Mouse (Mus musculus): Measurements from ENCODE around the gene Tigd4.

Gene Tigd4

DNA sequence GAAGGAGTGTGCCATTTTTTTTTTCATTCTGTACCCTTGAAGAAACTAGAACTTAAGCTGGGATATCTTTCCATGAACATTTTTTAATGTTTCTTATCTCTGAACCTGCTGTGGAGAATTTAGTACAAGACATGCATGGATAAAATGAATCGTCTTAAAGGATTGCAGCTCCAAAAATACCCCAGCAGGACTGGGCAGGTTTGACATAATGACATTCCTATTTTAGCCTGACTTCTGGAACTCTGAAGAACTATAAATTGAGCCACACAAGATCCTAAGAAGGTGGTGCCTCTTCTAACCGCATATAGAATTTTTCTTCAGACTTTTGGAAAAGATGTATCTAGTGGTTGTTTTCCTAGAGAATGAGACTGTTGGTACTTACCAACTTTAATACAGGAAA lies at the start of gene Tigd4:
Gene Tigd4 (plus strand): TSS at position 301 of the 400 bp plus-strand sequence.
- TF ChIP-seq GATA4 (IDR thresholded peaks at IDR 0.05; ENCODE audit: insufficient replicate concordance, low read length), result no peak

DNA sequence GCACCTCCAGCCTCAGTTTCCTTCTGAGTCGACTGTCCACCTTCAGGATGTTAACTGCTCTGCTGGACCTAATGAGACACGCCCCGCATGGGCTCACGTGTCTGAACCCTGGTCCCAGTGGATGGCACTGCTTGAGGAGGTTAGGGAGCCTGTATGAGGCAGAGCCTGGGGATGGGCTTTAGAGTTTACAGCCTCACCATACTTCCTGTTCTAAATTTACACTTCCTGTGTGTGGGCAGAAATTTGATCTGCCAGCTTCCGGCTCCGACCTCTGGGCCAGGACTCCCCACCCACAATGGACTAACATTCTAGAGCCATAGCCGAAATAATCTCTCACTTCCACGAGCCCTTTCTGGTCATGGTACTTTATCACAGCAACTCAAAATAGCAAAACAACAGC lies 46.2 kb upstream of the Tigd4 start:
- TF ChIP-seq GATA4 (IDR thresholded peaks at IDR 0.05; ENCODE audit: insufficient replicate concordance, low read length), result no peak

DNA sequence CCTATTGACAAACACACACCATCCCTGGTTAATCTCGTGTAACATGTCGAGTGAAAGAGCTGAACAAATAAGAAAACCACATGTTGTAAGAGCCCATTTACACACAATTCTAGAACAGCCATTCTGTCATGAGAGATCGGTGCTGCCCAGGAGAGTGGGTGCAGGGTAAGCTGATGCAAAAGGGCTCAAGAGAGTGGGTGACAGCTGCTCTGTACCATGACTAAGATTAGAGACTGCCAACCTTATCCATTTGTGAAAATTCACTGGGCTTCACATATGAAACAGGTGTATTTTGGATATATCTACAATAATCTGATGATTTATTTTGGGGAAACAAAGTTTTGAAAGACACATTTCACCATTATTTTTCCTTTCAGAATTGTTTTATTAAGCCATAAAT lies 37.6 kb upstream of the Tigd4 start:
- no peak for TF ChIP-seq GATA4 (IDR thresholded peaks at IDR 0.05; ENCODE audit: insufficient replicate concordance, low read length)

DNA sequence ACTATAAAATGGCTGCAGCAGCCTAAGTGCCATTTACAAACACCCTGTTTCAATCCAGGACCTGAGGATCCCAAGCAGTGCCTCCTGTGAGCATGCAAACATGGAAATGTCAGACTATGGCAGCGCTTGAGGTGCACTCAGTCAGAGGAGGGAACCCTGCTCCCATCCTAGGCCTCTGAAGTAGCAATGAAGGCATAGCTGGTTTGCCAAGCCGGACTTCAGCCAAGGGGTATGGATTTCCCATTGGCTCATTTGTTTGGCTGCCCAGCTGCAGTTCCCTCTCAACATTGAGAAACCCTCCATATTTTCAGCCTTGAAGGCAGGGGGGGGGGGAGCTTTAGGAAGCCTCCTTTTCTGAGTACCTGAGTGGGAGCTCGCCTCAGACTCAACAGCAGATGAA lies 35.1 kb upstream of the Tigd4 start:
- TF ChIP-seq GATA4 (IDR thresholded peaks at IDR 0.05; ENCODE audit: insufficient replicate concordance, low read length), result no peak

DNA sequence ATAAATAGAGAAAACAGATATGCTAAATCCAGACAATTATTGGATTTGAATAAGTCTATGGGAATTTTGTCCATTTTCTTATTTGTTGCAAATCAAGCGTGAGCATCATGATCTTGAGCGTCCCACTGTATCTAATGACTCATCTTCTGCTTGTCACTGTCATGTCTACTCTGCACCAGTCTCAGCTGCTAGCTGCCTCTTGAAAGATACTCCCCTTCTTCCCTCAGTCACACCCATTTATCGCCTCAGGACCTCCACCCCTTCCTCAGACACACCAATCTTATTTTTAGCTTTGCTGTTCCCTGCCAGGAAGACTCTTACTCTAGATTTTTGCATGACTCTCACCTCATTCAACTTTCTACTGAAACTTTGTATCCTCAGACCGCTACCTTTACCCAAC lies 30.0 kb upstream of the Tigd4 start:
- no peak for TF ChIP-seq GATA4 (IDR thresholded peaks at IDR 0.05; ENCODE audit: insufficient replicate concordance, low read length)

DNA sequence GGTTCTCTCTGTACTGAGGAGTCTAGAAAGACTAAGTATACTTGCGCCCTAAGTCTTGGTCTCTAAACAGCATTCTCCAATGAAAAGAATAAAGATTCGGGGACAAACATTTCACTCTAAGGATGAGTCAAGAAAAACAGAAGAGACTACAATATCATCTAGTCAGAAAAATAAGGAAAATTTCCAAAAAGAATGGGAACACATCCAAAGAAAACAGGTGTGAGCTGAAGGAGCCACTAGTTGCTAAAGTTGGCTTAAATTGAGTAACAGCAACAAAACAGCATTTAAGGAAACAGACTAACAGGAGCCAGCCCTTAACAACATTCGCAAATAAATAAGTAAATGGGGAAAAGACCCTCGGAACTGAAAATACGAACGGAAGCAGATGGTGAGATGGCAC lies 24.8 kb upstream of the Tigd4 start:
- TF ChIP-seq GATA4 (IDR thresholded peaks at IDR 0.05; ENCODE audit: insufficient replicate concordance, low read length), result no peak

DNA sequence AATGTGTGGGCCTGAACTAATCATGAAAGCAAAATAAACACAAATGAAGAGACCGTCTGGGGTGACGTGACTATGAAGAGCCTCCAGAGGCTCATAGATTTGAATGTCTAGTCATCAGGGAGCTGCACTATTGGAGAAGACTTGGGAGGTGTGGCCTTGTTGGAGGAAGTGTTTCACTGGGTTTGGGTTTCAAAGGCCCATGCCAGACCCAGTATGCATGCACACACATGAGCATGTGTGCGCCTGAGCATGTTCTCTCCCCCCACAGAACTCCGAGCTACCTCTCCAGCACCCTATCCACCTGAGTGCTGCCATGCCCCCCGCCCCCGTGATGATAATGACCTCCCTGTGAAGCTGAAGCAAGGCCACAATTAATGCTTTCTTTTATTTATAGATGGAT lies 23.8 kb upstream of the Tigd4 start:
- no peak for TF ChIP-seq GATA4 (IDR thresholded peaks at IDR 0.05; ENCODE audit: insufficient replicate concordance, low read length)

DNA sequence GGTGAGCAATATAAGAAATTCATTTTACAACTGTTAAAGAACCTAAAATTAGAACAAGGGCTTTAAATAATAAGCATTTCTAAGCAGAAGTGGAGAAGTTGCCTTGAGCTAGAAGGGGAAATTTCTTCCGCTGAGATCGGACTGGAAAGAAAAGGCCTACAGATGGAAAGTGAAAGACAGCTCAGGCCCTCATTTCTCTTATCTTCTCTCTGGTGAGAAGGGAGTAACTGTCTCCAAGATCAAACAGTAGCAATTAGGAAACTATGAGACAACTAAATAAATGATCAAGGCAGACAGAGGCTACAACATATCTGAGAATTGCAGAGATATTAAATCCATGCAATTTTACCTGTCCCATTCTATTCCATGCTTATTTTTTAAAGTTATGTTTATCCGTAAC lies 22.9 kb upstream of the Tigd4 start:
- no peak for TF ChIP-seq GATA4 (IDR thresholded peaks at IDR 0.05; ENCODE audit: insufficient replicate concordance, low read length)

DNA sequence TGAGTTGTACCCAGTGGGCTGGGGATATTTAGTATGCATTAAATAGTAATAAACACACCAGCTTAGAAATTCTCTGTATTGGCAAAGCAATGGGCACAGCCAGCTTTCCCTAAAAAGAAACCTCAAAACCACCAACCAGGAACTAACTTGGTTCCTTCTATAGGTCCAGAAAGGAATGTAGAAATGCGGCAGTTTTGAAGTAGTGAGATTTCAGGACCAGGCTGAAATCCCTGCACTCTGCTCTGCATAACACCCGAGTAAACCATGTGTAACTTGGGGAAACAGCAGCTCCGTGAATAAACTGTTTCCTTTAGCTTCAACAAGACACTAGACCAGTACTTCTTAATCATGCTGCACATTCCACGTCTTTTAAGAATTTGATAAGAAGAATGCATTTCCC lies 12.7 kb upstream of the Tigd4 start:
- TF ChIP-seq GATA4 (IDR thresholded peaks at IDR 0.05; ENCODE audit: insufficient replicate concordance, low read length), result no peak

DNA sequence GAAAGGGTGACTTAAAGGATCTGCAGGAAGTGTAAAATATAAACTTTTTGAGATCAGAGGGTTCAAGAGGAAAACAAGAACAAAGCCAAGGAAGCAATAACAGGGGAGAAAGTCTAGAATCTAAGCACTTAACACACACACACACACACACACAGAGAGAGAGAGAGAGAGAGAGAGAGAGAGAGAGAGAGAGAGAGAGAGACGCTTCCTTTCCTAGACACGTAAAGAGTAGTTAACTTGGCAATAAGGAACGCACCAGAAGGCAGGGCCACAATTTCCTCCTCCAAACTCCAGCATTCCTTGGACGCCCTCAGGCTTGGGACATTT lies 11.7 kb upstream of the Tigd4 start:
- TF ChIP-seq GATA4 (IDR thresholded peaks at IDR 0.05; ENCODE audit: insufficient replicate concordance, low read length), result no peak

DNA sequence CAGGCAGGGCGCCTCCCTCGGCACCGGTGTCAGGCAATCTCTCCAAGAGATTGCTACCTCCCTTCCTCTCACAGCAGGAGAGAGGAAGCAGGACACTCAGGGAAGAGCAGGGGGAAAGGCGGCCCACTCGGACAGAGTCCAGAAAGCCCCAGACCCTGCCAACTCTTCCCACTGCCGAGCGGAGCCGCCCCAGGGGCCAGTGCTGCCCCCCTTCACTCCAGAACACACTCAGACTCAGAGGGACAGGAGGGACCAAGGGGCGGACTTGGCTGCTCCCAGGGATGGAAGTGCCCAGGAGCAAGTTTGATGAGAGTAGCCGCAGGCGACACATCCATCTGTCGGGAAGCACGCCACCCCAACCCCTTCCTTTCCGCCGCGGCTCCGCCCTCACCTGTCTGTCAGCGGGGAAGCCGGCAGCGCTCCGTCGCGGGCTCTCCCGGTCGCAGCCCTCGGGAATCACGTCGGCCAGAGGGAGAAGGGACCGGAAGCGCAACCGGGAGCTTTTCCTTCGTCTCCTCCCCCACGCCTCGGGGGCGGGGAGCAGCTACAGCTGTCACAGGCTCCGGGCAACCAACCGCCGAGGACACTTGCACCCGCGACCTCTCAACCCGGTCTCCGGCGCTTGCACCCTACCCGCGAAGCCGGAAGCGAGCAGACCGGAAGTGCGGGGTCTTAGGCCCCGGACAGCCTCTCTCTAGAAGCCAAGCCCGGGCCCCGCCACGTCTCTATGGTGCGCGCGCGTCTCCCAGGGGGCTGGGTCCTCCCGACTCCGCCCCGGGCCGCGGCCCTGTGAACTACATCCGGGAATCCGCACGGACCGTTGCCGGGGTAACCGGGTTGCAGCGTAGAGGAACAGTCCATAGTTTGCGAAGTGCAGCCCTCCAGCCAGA lies 11.1 kb upstream of the Tigd4 start, which contains the start of gene Arfip1:
Gene Arfip1 (minus strand): TSS at position 603 of the 890 bp plus-strand sequence.
- TF ChIP-seq GATA4 (IDR thresholded peaks at IDR 0.05; ENCODE audit: insufficient replicate concordance, low read length), result no peak

DNA sequence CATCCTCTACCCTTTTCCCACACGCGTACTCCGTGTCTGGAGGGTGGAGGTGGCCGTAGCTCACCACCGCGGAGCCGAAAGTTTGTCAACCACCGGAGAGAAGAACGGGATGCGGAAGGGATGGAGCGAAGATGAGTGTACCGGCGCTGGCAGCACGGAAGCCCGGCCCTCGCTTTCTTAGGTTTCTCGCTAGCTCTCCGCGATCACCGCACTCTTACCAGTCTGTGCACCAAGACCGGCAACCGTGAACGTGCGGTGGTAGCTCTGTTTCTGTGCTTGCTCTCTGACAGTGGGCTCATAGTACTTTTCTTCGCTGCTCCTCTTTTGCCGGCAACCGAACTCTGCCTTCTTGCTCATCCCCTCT lies 10.5 kb upstream of the Tigd4 start:
- no peak for TF ChIP-seq GATA4 (IDR thresholded peaks at IDR 0.05; ENCODE audit: insufficient replicate concordance, low read length)

DNA sequence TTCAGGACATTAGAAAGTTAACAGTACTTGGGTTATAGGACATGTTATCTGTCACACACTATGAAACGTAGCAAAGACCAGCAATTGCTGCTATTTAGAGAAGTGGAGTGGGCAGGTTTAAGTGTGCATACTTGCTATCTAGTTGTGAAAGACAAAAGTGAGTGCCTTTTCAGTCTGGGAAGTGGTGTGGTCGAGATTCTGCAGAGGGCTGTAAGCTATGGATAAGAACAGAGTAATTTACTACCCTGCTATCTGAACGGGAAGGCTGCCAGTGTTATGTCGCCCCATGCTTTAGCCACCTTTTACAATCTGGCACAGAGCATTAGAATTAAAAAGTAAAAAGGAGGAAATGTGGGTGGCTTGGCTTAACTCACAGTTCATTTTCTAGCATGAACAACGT lies 6.6 kb upstream of the Tigd4 start:
- TF ChIP-seq GATA4 (IDR thresholded peaks at IDR 0.05; ENCODE audit: insufficient replicate concordance, low read length), result no peak

DNA sequence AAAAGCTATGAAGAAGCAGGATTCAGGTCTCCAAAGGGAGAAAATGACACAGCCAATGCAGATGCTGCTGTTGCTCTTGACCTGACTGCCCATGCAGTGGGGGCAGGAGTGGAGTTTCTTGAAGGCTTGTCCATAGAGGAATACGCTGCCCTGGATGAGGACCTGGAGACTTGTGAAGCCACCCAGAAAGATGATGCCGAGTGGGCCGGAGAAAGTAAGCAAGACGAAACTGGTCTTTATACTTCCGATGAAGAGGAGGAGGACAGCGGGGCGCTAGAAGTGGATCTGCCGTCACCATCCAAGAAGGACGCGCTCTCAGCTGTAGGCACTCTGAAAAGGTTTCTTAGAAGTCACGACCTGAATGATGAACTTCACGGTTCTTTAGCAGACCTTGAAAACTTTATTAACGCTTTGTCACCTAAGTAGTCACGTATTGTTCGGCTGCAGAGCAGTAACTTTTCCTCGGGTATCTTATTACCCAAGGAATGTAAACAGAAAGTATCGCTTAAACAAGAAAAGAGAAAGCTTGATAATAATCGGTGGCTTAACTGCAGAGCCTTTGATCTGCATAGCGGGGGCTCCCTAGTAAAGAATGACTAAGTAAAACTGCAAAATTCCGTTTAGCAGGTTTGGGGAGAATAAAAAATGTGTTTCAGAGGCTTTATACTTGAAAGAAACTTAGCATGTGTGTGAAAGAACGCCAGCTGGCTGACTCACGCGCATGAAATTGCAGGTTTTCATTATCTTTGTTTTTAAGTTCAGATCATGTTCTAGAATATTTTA lies 1.7 kb downstream of the Tigd4 start:
- no peak for TF ChIP-seq GATA4 (IDR thresholded peaks at IDR 0.05; ENCODE audit: insufficient replicate concordance, low read length)

DNA sequence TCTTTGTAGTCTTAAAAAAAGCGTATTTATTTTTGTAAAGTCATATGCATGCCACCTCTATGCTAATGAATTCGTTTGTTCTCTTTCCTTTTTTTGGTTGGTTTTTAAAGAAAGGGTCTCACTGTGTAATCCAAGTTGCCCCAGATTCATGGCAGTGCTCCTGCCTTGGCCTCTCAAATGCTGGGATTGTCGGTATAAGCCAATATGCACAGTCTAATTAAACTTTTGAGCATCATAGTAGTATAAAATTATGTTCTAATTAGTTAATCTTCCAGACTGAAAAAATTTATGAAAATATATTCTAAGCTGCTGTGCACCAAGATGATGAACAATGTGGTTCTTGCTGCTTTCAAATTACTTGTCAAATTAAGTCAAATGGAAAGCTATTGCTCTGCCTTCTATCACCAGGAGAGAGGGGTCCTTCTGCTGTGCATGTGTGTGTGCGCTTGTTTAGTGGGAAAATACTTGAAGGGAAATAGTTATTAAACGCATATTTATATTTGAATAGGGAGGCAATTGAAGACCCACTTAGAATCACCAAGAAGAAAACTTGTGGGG lies 2.4 kb downstream of the Tigd4 start:
- TF ChIP-seq GATA4 (IDR thresholded peaks at IDR 0.05; ENCODE audit: insufficient replicate concordance, low read length), result no peak
